Mouse (Mus musculus) left cerebral cortex, postnatal 14 days (tissue): ENCODE data around the gene Cyp2d22. TPM values are rescaled to one million over a fixed set of nuclear protein-coding genes. Genes with fewer than 3 reads are reported as not detected.

ENCODE experiments used
- DNase-seq, 2 experiments: peaks; one replicate each; pipeline ENCODE4 v3.0.0; 2021 to 2022; ENCODE audit warnings: low spot score in 2 of 2, mixed read lengths in 1 of 2
- intact Hi-C: fragments of 180-260 bp; cut with DNase I; formaldehyde crosslinking; loops from one replicate; pipeline ENCODE4 v1.15.1; 2025
- microRNA-seq, 2 experiments: library from miRNA; unstranded; fragments of <30 nt; microRNA quantifications; one replicate each; pipeline ENCODE4 v1.2.0; 2022
- total RNA-seq, 2 experiments: library from RNA; stranded (reverse); gene quantifications; 2 replicates each; pipeline ENCODE4 v1.2.3; 2021

The Cyp2d22 gene
- total RNA-seq, 2 experiments from 2014 or later, result 20.9 to 21.9 TPM

DNA sequence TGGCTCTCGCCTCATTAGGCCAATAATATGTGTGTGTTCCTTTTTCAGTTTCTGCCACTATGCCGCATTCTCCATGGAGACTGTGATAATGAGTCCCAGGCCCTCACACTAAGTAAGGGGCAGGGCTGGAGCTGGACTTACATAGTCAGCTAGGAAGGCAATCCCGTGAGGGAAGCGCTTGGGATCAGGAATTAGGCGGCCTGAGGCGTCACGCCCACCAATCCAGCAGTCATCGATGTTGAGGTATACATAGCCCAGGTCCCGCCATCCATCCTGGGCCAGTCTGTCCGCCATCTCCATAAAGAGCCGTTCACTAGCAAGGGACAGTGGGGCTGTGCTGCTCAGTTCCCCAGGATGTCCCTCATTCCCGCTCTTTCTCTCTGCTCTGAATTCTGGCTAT lies 43.4 kb downstream of the Cyp2d22 start:
- DNase-seq, result no peak
- intact Hi-C loops, result no loop called here

GRCm38 (mm10) chr15:82335194-82335593 lies 44.9 kb downstream of the Cyp2d22 start:
- no peak for DNase-seq
- intact Hi-C loops, result no loop called here

GRCm38 (mm10) chr15:82325382-82325781 lies 54.7 kb downstream of the Cyp2d22 start:
- DNase-seq, result no peak
- intact Hi-C loops, result no loop called here

DNA sequence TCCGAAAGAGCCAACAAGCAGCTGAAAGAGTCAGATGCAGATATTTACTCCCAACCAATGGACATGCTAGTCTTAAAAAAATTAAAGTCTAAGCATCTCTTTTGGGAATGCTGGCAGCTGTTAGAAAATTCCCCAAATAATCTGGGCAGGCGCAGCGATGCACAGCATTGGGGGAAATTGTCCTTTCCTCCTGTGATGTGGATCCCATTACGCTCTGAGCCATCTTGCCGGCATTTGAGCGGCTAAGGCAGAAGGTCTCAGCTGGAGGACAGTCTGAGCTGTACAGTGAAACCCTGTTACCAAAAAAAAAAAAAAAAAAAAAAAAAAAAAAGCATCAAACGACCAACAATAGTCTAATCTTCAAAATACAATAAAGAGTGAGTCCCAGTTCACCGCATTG lies 57.9 kb downstream of the Cyp2d22 start:
- intact Hi-C loops, result no loop called here
- DNase-seq, result no peak

Small RNAs within 50 kb of the gene (microRNA-seq; reads per million reads assigned to microRNA genes)
- 0 reads per million in 2 experiments for gene Gm25990
- 0 reads per million in 2 experiments for gene Gm27331
- gene Mir7684, result 0 reads per million in 2 experiments

Other genes with a start within 250 kb of the Cyp2d22 start
- gene Srebf2, start 233.1 kb downstream of the Cyp2d22 start, total RNA-seq, result 100 to 1,000 TPM; 173 to 195 TPM
- 1 to 10 TPM; 4.1 to 4.7 TPM for gene Shisa8, start 167.4 kb downstream of the Cyp2d22 start, total RNA-seq
- gene Tnfrsf13c, start 155.9 kb downstream of the Cyp2d22 start, total RNA-seq, result under 1 TPM; 0.27 to 0.35 TPM
- 1 to 10 TPM; 3.3 to 5.0 TPM for gene Cenpm, start 135.5 kb downstream of the Cyp2d22 start, total RNA-seq
- 100 to 1,000 TPM; 104 TPM for gene 1500009C09Rik, start 127.9 kb downstream of the Cyp2d22 start, total RNA-seq
- gene Sept3, start 105.4 kb downstream of the Cyp2d22 start, total RNA-seq, result 100 to 1,000 TPM; 428 to 442 TPM
- gene Wbp2nl, start 81.3 kb downstream of the Cyp2d22 start, total RNA-seq, result not detected
- gene Naga, start 41.3 kb downstream of the Cyp2d22 start, total RNA-seq, result 10 to 100 TPM; 35.7 to 37.8 TPM
- gene Pheta2, start 41.3 kb downstream of the Cyp2d22 start, total RNA-seq, result 1 to 10 TPM; 1.2 to 1.3 TPM
- 100 to 1,000 TPM; 130 to 131 TPM for gene Smdt1, start 41.3 kb downstream of the Cyp2d22 start, total RNA-seq
- 100 to 1,000 TPM; 174 to 193 TPM for gene Ndufa6, start 25.9 kb downstream of the Cyp2d22 start, total RNA-seq
- not detected for gene Cyp2d11, start 13.8 kb upstream of the Cyp2d22 start, total RNA-seq
- gene Cyp2d10, start 26.9 kb upstream of the Cyp2d22 start, total RNA-seq, result not detected
- gene Cyp2d9, start 53.2 kb upstream of the Cyp2d22 start, total RNA-seq, result not detected
- gene Cyp2d12, start 174.8 kb upstream of the Cyp2d22 start, total RNA-seq, result not detected
- gene Cyp2d34, start 240.7 kb upstream of the Cyp2d22 start, total RNA-seq, result not detected